Mouse (Mus musculus): ENCODE measurements around the gene Rpl9-ps1. TPM values are rescaled to one million over a fixed set of nuclear protein-coding genes. Genes with fewer than 3 reads are reported as not detected.

Gene Rpl9-ps1
- polyA plus RNA-seq, 1 experiment from 2014 or later, result not detected

Other genes with a start within 250 kb of the Rpl9-ps1 start
- gene Rasl10b, start 236.5 kb downstream of the Rpl9-ps1 start, polyA plus RNA-seq (2014; fragmentation: Nextera tagmentation; extraction: Ambion mirVana), result 4.6 and 5.9 TPM in 2 replicates
- 0.09 TPM in 1 of 2 replicates, not detected in the other for gene Gas2l2, start 216.2 kb downstream of the Rpl9-ps1 start, polyA plus RNA-seq (2014; fragmentation: Nextera tagmentation; extraction: Ambion mirVana)
- gene 1700020L24Rik, start 207.9 kb downstream of the Rpl9-ps1 start, polyA plus RNA-seq (2014; fragmentation: Nextera tagmentation; extraction: Ambion mirVana), result 1.4 and 1.8 TPM in 2 replicates
- gene Mmp28, start 182.6 kb downstream of the Rpl9-ps1 start, polyA plus RNA-seq (2014; fragmentation: Nextera tagmentation; extraction: Ambion mirVana), result 3.7 and 4.0 TPM in 2 replicates
- gene Taf15, start 172.5 kb downstream of the Rpl9-ps1 start, polyA plus RNA-seq (2014; fragmentation: Nextera tagmentation; extraction: Ambion mirVana), result 10.8 and 12.8 TPM in 2 replicates
- gene Heatr9, start 123.4 kb downstream of the Rpl9-ps1 start, polyA plus RNA-seq (2014; fragmentation: Nextera tagmentation; extraction: Ambion mirVana), result not detected in 2 replicates
- gene Ccl5, start 115.1 kb downstream of the Rpl9-ps1 start, polyA plus RNA-seq (2014; fragmentation: Nextera tagmentation; extraction: Ambion mirVana), result 0.39 TPM in 1 of 2 replicates, not detected in the other
- gene Ccl9, start 67.0 kb downstream of the Rpl9-ps1 start, polyA plus RNA-seq (2014; fragmentation: Nextera tagmentation; extraction: Ambion mirVana), result 3.0 TPM in 2 replicates
- gene Ccl6, start 52.5 kb downstream of the Rpl9-ps1 start, polyA plus RNA-seq (2014; fragmentation: Nextera tagmentation; extraction: Ambion mirVana), result 5.2 and 5.7 TPM in 2 replicates
- gene Ccl3, start 3.7 kb upstream of the Rpl9-ps1 start, polyA plus RNA-seq (2014; fragmentation: Nextera tagmentation; extraction: Ambion mirVana), result 0.92 and 1.1 TPM in 2 replicates
- 0.54 and 2.1 TPM in 2 replicates for gene Ccl4, start 17.0 kb upstream of the Rpl9-ps1 start, polyA plus RNA-seq (2014; fragmentation: Nextera tagmentation; extraction: Ambion mirVana)
- gene Wfdc17, start 58.4 kb upstream of the Rpl9-ps1 start, polyA plus RNA-seq (2014; fragmentation: Nextera tagmentation; extraction: Ambion mirVana), result 1.3 and 2.3 TPM in 2 replicates
- gene Wfdc18, start 63.4 kb upstream of the Rpl9-ps1 start, polyA plus RNA-seq (2014; fragmentation: Nextera tagmentation; extraction: Ambion mirVana), result 1.8 and 5.6 TPM in 2 replicates
- not detected in 2 replicates for gene Wfdc21, start 101.3 kb upstream of the Rpl9-ps1 start, polyA plus RNA-seq (2014; fragmentation: Nextera tagmentation; extraction: Ambion mirVana)
- 14.7 and 17.1 TPM in 2 replicates for gene Heatr6, start 108.1 kb upstream of the Rpl9-ps1 start, polyA plus RNA-seq (2014; fragmentation: Nextera tagmentation; extraction: Ambion mirVana)
- gene Hnf1b, start 204.4 kb upstream of the Rpl9-ps1 start, polyA plus RNA-seq (2014; fragmentation: Nextera tagmentation; extraction: Ambion mirVana), result 0.11 TPM in 1 of 2 replicates, not detected in the other

Data from heart, embryonic 14.5 days (tissue).